Mouse (Mus musculus): ENCODE results near the gene Bcas3. TPM values are rescaled to one million over a fixed set of nuclear protein-coding genes. Genes with fewer than 3 reads are reported as not detected.

Gene Bcas3
- polyA plus RNA-seq, 1 experiment from 2014 or later = 30.6 TPM

DNA sequence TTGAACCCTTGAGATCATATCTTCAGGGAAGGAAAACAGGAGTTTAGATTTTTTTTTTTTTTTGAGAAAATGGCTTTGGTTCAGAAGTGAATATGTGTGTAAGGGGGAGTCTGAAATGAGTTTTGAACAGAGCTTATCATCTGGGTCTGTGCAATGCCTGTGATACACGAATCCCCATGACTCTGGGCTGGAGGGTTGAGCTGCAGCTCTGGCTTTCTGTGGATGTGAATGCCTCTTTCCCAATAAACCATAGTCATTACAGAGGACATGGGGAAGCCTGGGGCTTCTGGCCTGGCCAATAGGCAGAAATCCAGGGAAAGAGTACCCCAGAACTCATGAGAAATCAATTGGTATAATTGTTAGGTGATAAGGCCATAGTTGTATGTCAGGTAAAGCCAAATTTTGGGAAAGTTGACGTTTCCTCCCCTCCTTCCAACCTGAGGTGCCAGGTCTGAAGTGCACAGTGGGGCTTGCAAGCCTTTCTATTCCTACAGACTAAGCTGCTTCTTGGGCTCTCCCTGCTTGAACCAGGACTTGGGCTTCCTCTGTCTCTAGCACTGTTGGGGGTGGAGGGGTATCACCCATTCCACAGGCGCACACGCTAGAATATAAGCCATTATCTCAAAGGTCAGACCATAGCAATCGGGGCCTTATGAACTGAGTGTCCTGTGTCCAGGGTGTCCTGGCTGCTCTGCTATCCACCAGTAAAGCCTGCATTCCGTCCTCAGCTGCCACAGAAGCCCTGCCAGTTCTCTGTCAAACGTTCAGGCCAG lies 486.5 kb downstream of the Bcas3 start:
- peaks cover 45% of the 10 kb centered on the region for H3K36me3 ChIP-seq (ENCODE audit: control insufficient read depth, insufficient read depth, low read length)
- WGBS = 21% methylated on average over 7 of the region's 7 CpGs

DNA sequence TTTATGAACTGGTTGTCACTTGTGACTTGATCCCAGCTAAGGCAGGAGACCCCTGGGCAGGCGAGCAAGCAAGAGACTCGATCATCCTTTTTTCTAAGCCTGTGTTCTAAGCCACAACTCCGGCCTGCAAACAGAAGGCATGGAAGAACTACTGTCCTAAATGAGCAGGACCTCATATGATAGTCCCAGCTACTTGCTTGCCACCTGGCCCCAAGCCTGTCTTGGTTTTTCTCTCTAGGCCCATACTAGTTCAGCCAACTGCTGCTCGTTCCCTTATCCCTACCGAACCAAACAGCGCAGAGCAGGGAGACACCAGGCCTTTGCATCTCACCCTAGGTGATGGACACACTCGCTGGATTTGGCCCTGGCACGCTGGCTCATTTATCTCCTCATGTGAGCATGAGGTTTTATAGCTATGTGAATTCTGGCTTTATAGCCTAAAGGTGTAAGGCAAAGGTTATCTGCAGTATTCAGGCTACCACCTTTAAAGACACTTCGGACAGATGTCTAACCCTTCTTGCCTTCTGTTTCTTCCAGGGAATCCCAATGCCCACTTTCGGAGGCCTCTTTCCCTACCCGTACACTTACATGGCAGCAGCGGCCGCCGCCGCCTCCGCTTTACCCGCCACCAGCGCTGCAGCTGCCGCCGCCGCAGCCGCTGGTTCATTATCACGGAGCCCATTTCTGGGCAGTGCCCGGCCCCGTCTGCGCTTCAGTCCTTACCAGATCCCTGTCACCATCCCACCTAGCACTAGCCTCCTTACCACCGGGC lies 487.2 kb downstream of the Bcas3 start:
- Histone ChIP-seq H3K27ac (ENCODE audit: low read depth, low read length) (peak overlapping the region; percentile 87), H3K27me3 (ENCODE audit: control insufficient read depth, insufficient read depth, low read length) (peaks cover 33% of the 10 kb centered on the region), H3K4me3 (ENCODE audit: low read length) (peak overlapping the region; percentile 73), H3K4me2 (replicated peaks; ENCODE audit: low read depth, low read length) (peak overlapping the region; percentile 78), H3K4me1 (ENCODE audit: control insufficient read depth, insufficient read depth, low read length) (peaks cover 30% of the 10 kb centered on the region), H3K36me3 (ENCODE audit: control insufficient read depth, insufficient read depth, low read length) (peaks cover 37% of the 10 kb centered on the region), H3K9ac (ENCODE audit: low read depth, low read length) (peak overlapping the region; percentile 97), H3K9me3 (ENCODE audit: control insufficient read depth, low read length) (no peaks in the 10 kb centered on the region)
- ATAC-seq (ENCODE audit: low FRiP score, low TSS enrichment) = no peak
- 13% methylated on average over 27 of the region's 27 CpGs for whole genome bisulfite sequencing

More for the DNA sequence above, 486.5 kb downstream of the Bcas3 start:
- Histone ChIP-seq H3K4me3 (ENCODE audit: low read length) (peak overlapping the region; percentile 73), H3K4me2 (replicated peaks; ENCODE audit: low read depth, low read length) (peak overlapping the region; percentile 78), H3K9ac (ENCODE audit: low read depth, low read length) (peak overlapping the region; percentile 97), H3K27ac (ENCODE audit: low read depth, low read length) (peak overlapping the region; percentile 88; the same call in 1 of the 2 replicates), H3K9me3 (ENCODE audit: control insufficient read depth, low read length) (no peaks in the 10 kb centered on the region), H3K4me1 (ENCODE audit: control insufficient read depth, insufficient read depth, low read length) (peaks cover 25% of the 10 kb centered on the region), H3K27me3 (ENCODE audit: control insufficient read depth, insufficient read depth, low read length) (peaks cover 40% of the 10 kb centered on the region)
- ATAC-seq (ENCODE audit: low FRiP score, low TSS enrichment) = no peak

DNA sequence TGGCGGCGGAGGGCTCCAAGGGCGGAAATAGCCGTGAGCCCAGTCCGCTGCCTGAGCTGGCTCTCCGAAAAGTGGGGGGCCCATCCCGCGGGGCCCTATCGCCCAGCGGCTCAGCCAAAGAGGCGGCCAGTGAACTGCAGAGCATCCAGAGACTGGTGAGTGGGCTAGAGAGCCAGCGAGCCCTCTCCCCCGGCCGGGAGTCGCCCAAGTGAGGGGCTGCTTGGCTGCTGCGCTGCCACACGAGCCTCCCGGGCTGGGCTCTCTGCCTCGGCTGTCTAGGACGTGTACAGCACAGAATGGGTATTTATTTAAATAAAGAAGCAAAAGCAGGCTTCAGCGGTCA lies 487.8 kb downstream of the Bcas3 start:
- Histone ChIP-seq H3K27me3 (ENCODE audit: control insufficient read depth, insufficient read depth, low read length) (peaks cover 29% of the 10 kb centered on the region), H3K4me2 (replicated peaks; ENCODE audit: low read depth, low read length) (peak overlapping the region; percentile 78), H3K9me3 (ENCODE audit: control insufficient read depth, low read length) (no peaks in the 10 kb centered on the region), H3K9ac (ENCODE audit: low read depth, low read length) (peak overlapping the region; percentile 97), H3K4me1 (ENCODE audit: control insufficient read depth, insufficient read depth, low read length) (peaks cover 32% of the 10 kb centered on the region), H3K4me3 (ENCODE audit: low read length) (peak overlapping the region; percentile 73), H3K36me3 (ENCODE audit: control insufficient read depth, insufficient read depth, low read length) (peaks cover 35% of the 10 kb centered on the region), H3K27ac (ENCODE audit: low read depth, low read length) (peak overlapping the region; percentile 87)
- no peak for ATAC-seq (ENCODE audit: low FRiP score, low TSS enrichment)
- whole genome bisulfite sequencing = 12% methylated on average over 21 of the region's 21 CpGs

DNA sequence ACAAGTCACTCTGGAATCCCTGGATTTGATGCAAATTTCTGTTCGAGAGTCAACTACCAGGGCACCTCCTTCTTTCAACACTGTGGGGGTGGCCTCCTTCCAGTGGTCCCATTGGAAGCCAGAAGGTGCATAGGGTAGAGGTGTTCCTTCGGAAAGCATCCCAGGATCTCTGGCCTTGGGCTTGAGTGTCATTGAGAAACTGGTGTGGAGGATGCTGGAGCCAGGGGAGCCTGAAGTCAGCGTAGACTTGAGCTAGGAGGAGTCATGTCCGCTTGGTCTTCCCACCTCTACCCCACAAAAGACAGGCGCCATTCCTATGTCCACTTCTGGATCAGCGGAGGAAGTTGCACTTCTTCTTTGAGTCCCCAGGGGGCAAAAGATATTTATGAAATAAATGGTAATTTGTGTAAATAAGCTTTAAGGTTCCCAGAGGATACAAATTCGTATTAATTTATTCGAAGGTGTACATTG lies 488.3 kb downstream of the Bcas3 start:
- H3K4me1 ChIP-seq (ENCODE audit: control insufficient read depth, insufficient read depth, low read length) = peaks cover 32% of the 10 kb centered on the region
- 9% methylated on average over 8 of the region's 8 CpGs for WGBS

DNA sequence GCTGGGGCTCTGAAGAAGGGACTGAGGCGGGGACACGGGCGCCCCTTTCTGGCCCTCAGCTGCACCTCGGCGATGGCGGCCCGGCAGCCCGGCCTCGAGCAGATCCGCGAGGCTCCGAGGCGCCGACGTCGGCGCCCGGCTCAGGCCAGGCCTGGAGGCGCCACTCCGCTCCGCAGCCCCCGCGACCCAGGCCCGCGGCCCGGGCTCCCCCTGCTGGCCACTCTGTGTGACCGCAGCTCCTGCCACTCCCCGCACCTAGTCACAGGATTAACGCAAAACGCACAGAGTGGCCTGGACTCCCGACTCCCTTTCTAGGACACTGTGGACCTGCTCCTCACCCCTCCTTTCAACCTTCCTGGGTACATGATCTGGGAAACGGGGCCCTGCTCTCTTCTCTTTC lies 489.0 kb downstream of the Bcas3 start:
- no peaks in the 10 kb centered on the region for H3K9me3 ChIP-seq (ENCODE audit: control insufficient read depth, low read length)
- H3K27ac ChIP-seq (ENCODE audit: low read depth, low read length) = peak overlapping the region; percentile 87
- H3K4me1 ChIP-seq (ENCODE audit: control insufficient read depth, insufficient read depth, low read length) = peaks cover 32% of the 10 kb centered on the region
- peak overlapping the region; percentile 78 for H3K4me2 ChIP-seq (replicated peaks; ENCODE audit: low read depth, low read length)
- ATAC-seq (ENCODE audit: low FRiP score, low TSS enrichment) = peak; percentile 44
- H3K4me3 ChIP-seq (ENCODE audit: low read length) = peak overlapping the region; percentile 73
- peaks cover 24% of the 10 kb centered on the region for H3K27me3 ChIP-seq (ENCODE audit: control insufficient read depth, insufficient read depth, low read length)
- H3K9ac ChIP-seq (ENCODE audit: low read depth, low read length) = peak overlapping the region; percentile 97
- peaks cover 31% of the 10 kb centered on the region for H3K36me3 ChIP-seq (ENCODE audit: control insufficient read depth, insufficient read depth, low read length)
- WGBS = under 1% methylated on average over 32 of the region's 32 CpGs

More for the DNA sequence above, 488.3 kb downstream of the Bcas3 start:
- H3K4me3 ChIP-seq (ENCODE audit: low read length) = peak overlapping the region; percentile 73
- ATAC-seq (ENCODE audit: low FRiP score, low TSS enrichment) = no peak
- H3K27me3 ChIP-seq (ENCODE audit: control insufficient read depth, insufficient read depth, low read length) = peaks cover 24% of the 10 kb centered on the region
- peak overlapping the region; percentile 78 for H3K4me2 ChIP-seq (replicated peaks; ENCODE audit: low read depth, low read length)
- peaks cover 31% of the 10 kb centered on the region for H3K36me3 ChIP-seq (ENCODE audit: control insufficient read depth, insufficient read depth, low read length)
- H3K9ac ChIP-seq (ENCODE audit: low read depth, low read length) = peak overlapping the region; percentile 97
- peak overlapping the region; percentile 87; the same call in 1 of the 2 replicates for H3K27ac ChIP-seq (ENCODE audit: low read depth, low read length)
- H3K9me3 ChIP-seq (ENCODE audit: control insufficient read depth, low read length) = no peaks in the 10 kb centered on the region

DNA sequence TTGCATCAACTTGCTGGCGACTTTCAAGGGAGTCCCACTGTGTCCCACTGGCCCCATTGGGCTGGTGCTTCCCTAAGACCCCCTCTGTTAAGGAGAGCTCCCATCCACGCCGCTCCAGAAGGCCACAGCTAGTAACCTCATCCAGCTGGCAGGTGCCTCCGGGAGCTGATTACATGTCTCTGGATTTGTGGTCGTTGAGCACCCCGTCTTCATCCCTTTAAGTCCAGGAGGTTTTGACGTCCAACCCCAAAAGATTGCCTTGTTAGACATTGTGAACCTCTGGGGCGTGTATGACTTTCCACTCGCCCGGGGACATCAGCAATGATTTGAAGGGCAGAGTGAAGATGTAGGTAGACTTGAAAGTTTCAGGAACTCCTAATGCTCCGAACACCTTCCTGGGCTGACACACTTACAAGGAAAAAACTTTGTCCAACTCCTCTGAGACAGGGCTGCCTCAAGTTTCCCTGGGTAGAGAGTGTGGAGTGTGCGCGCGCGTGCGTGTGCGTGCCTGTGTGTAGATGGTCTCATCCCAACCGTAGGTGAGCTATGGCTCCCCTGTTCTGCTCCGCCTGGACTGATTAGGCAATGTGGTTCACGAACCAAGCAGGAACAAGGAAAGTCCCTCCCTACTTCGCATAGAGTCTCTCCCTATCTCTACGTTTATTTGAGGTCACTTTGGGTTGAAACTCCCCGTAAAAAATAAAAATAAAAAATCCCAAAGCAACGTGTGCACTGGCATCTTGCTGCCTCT lies 489.8 kb downstream of the Bcas3 start:
- H3K4me2 ChIP-seq (replicated peaks; ENCODE audit: low read depth, low read length) = peak overlapping the region; percentile 78
- peaks cover 23% of the 10 kb centered on the region for H3K36me3 ChIP-seq (ENCODE audit: control insufficient read depth, insufficient read depth, low read length)
- peak overlapping the region; percentile 97; the same call in 1 of the 2 replicates for H3K9ac ChIP-seq (ENCODE audit: low read depth, low read length)
- peaks cover 24% of the 10 kb centered on the region for H3K27me3 ChIP-seq (ENCODE audit: control insufficient read depth, insufficient read depth, low read length)
- H3K4me1 ChIP-seq (ENCODE audit: control insufficient read depth, insufficient read depth, low read length) = peaks cover 30% of the 10 kb centered on the region
- no peaks in the 10 kb centered on the region for H3K9me3 ChIP-seq (ENCODE audit: control insufficient read depth, low read length)
- peak overlapping the region; percentile 87 for H3K27ac ChIP-seq (ENCODE audit: low read depth, low read length)
- 6% methylated on average over 24 of the region's 24 CpGs for WGBS
- no peak for ATAC-seq (ENCODE audit: low FRiP score, low TSS enrichment)
- H3K4me3 ChIP-seq (ENCODE audit: low read length) = peak overlapping the region; percentile 52

DNA sequence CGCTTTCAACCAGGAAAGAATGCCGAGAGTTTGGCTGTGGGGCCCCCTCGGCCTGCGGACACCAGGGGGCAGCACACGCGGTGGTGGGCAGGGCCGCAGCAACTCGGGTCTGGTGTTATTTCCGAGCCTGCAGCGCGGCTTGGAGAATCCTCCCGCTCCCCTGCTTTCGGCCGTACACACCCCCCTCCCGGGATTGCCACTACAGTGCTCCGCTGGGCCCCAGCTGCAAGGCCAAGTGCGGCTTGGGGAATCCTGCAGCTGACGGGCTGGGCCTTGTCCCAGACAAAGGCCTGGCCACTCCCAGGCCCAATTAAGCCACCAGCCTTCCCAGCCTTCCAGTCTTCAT lies 490.4 kb downstream of the Bcas3 start:
- Histone ChIP-seq H3K9ac (ENCODE audit: low read depth, low read length) (peak overlapping the region; percentile 58), H3K4me3 (ENCODE audit: low read length) (peak overlapping the region; percentile 52), H3K27ac (ENCODE audit: low read depth, low read length) (peak overlapping the region; percentile 87), H3K36me3 (ENCODE audit: control insufficient read depth, insufficient read depth, low read length) (peaks cover 18% of the 10 kb centered on the region; the same call in 1 of the 2 replicates), H3K27me3 (ENCODE audit: control insufficient read depth, insufficient read depth, low read length) (peaks cover 19% of the 10 kb centered on the region), H3K9me3 (ENCODE audit: control insufficient read depth, low read length) (no peaks in the 10 kb centered on the region), H3K4me1 (ENCODE audit: control insufficient read depth, insufficient read depth, low read length) (peaks cover 25% of the 10 kb centered on the region), H3K4me2 (replicated peaks; ENCODE audit: low read depth, low read length) (peak overlapping the region; percentile 78)
- 0% methylated on average over 18 of the region's 18 CpGs for WGBS
- peak; percentile 36 for ATAC-seq (ENCODE audit: low FRiP score, low TSS enrichment)

DNA sequence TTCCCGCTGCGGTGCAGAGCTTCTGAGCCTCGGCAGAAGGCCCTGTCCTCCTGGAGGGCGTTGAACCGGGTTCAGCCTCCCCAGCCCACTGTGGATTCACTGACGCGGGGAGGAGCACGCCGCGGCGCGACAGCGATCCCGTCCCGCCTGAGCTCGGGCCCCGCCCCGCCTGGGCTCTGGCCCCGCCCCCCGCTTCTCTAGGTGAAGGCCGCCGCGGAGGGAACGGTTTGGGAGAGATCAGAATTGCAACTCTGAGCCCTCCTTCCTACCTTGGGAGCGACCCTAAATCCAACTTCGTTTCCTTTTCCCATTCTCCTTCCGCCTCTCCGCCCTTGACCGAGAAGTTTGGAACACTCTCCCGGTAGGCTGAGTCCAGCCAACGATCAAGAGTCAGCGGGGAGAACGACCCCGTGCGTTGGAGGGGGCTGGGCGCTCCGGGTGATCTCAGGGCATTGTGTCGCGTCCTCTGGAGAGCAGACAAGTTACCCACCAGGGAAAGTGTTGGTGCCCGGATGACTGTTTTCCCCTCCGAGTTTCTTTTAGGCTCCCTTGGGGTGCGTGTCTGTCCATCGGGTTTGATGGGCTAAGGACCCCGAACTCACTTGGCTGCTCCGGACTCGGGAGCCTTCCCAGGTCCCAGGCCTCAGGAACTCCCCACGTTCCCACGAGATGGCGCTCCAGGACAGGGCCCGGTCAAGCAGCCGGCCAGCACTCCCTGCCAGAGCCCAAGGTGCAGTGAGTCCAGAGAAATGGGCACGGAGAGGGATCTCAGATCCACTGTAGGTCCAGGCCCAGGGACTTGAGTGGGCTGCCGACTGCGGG lies 491.4 kb downstream of the Bcas3 start:
- peaks cover 15% of the 10 kb centered on the region; the same call in 1 of the 2 replicates for H3K36me3 ChIP-seq (ENCODE audit: control insufficient read depth, insufficient read depth, low read length)
- H3K27me3 ChIP-seq (ENCODE audit: control insufficient read depth, insufficient read depth, low read length) = peaks cover 18% of the 10 kb centered on the region
- WGBS = under 1% methylated on average over 54 of the region's 54 CpGs
- peak; percentile 46 for ATAC-seq (ENCODE audit: low FRiP score, low TSS enrichment)
- H3K4me2 ChIP-seq (replicated peaks; ENCODE audit: low read depth, low read length) = peak overlapping the region; percentile 78
- H3K4me1 ChIP-seq (ENCODE audit: control insufficient read depth, insufficient read depth, low read length) = peaks cover 25% of the 10 kb centered on the region
- H3K4me3 ChIP-seq (ENCODE audit: low read length) = peak overlapping the region; percentile 52
- no peaks in the 10 kb centered on the region for H3K9me3 ChIP-seq (ENCODE audit: control insufficient read depth, low read length)
- H3K9ac ChIP-seq (ENCODE audit: low read depth, low read length) = peak overlapping the region; percentile 58
- H3K27ac ChIP-seq (ENCODE audit: low read depth, low read length) = peak overlapping the region; percentile 87

All from kidney, embryonic 14.5 days (tissue).